20 mouse cellular contexts compared by ENCODE assay signal in the genomic region with DNA sequence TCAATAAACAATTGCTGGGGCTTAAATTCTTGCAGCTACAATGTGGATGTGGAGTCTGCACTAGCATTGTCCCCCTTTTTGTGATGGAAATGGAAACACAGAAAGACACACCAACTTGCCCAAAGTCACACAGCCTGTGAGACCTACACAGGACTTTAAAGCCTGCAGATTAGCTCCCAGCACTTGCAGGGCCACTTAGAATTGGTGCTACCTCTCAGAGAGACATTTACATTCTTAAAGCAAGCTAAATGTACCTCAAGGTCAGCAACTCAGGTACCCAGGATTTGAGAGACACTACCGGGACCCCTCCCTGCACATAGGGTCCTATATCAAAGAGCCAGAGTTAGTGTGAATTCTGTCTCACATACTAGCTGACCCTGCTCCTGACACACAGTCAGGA.
A peak's percentile ranks its signal among the peaks of the same experiment; 100 is the strongest.
DNase-seq lines count a peak whose midpoint lies in the region; ATAC-seq lines count a peak whose summit lies in the region.
"Had no signal": no experiment of that assay in that cellular context is flagged by ENCODE, and none has a peak within 500 bp of the region (broad histone marks: within the 10 kb centered on the region; RNA-seq: fewer than 3 reads in every experiment).

No protein-coding gene starts in this region.

- no peak overlapping the region for H3K4me3 ChIP-seq in forebrain, embryonic 10.5 days
- no peak overlapping the region for H3K4me3 ChIP-seq in forebrain, embryonic 16.5 days (replicated peaks; ENCODE audit: low read length)
- no peak overlapping the region for H3K4me3 ChIP-seq in heart, embryonic 14.5 days (ENCODE audit: control insufficient read depth in 1 of 2, insufficient read depth in 1 of 2, low read depth in 1 of 2, low read length in 2 of 2)
- no peak overlapping the region for H3K4me3 ChIP-seq in embryonic facial prominence, embryonic 13.5 days
- H3K4me3 ChIP-seq in hindbrain, embryonic 11.5 days (ENCODE audit: low read depth, low read length) = no peak overlapping the region
- H3K4me3 ChIP-seq: forebrain, embryonic 12.5 days; intestine, embryonic 15.5 days had no signal

- H3K27ac ChIP-seq in forebrain, embryonic 10.5 days = no peak overlapping the region
- no peak overlapping the region for H3K27ac ChIP-seq in forebrain, embryonic 16.5 days (ENCODE audit: low read length)
- H3K27ac ChIP-seq in heart, embryonic 14.5 days (replicated peaks in 1 of 2; ENCODE audit: control insufficient read depth in 1 of 2, insufficient read depth in 1 of 2, low read depth in 2 of 2, low read length in 2 of 2) = peak overlapping the region; percentile 30 to 32; a peak in 3 of 4 replicates
- H3K27ac ChIP-seq in embryonic facial prominence, embryonic 13.5 days = 0 out of 2 replicates have a peak overlapping the region, but pooled peaks have one; percentile 8
- no peak overlapping the region for H3K27ac ChIP-seq in hindbrain, embryonic 11.5 days (ENCODE audit: low read depth, low read length)
- H3K27ac ChIP-seq: forebrain, embryonic 12.5 days; hindbrain, embryonic 14.5 days; intestine, embryonic 15.5 days had no signal

- no peaks in the 10 kb centered on the region for H3K27me3 ChIP-seq in forebrain, embryonic 10.5 days (ENCODE audit: poor library complexity, severe bottlenecking)
- no peaks in the 10 kb centered on the region for H3K27me3 ChIP-seq in forebrain, embryonic 16.5 days (replicated peaks; ENCODE audit: control insufficient read depth, insufficient read depth, low read length)
- no peaks in the 10 kb centered on the region for H3K27me3 ChIP-seq in heart, embryonic 14.5 days (ENCODE audit: control insufficient read depth, insufficient read depth, low read length)
- no peaks in the 10 kb centered on the region for H3K27me3 ChIP-seq in embryonic facial prominence, embryonic 13.5 days
- H3K27me3 ChIP-seq in hindbrain, embryonic 11.5 days (ENCODE audit: control insufficient read depth, insufficient read depth, low read length) = no peaks in the 10 kb centered on the region
- H3K27me3 ChIP-seq: forebrain, embryonic 12.5 days; intestine, embryonic 15.5 days had no signal

- H3K36me3 ChIP-seq in forebrain, embryonic 10.5 days (replicated peaks) = peaks cover 28% of the 10 kb centered on the region
- no peaks in the 10 kb centered on the region for H3K36me3 ChIP-seq in forebrain, embryonic 16.5 days (ENCODE audit: control insufficient read depth, insufficient read depth)
- H3K36me3 ChIP-seq in heart, embryonic 14.5 days (ENCODE audit: control insufficient read depth, insufficient read depth, low read length) = peaks cover 26% of the 10 kb centered on the region
- H3K36me3 ChIP-seq in embryonic facial prominence, embryonic 13.5 days = no peaks in the 10 kb centered on the region
- no peaks in the 10 kb centered on the region for H3K36me3 ChIP-seq in hindbrain, embryonic 11.5 days (ENCODE audit: control insufficient read depth, insufficient read depth, low read length)
- H3K36me3 ChIP-seq: intestine, embryonic 15.5 days had no signal

- 94% methylated on average over 1 of the region's 1 CpGs for WGBS in forebrain, embryonic 10.5 days
- 80% methylated on average over 1 of the region's 1 CpGs for WGBS in forebrain, embryonic 16.5 days
- 61% methylated on average over 1 of the region's 1 CpGs for WGBS in heart, embryonic 14.5 days
- WGBS in embryonic facial prominence, embryonic 13.5 days = 79% methylated on average over 1 of the region's 1 CpGs
- 77% methylated on average over 1 of the region's 1 CpGs for WGBS in hindbrain, embryonic 11.5 days

- H3K9ac ChIP-seq in forebrain, embryonic 16.5 days (replicated peaks; ENCODE audit: low read depth, low read length) = no peak overlapping the region
- H3K9ac ChIP-seq in heart, embryonic 14.5 days (ENCODE audit: low read length) = no peak overlapping the region
- H3K9ac ChIP-seq in embryonic facial prominence, embryonic 13.5 days = no peak overlapping the region
- no peak overlapping the region for H3K9ac ChIP-seq in hindbrain, embryonic 11.5 days (ENCODE audit: low read depth, low read length)
- H3K9ac ChIP-seq: forebrain, embryonic 12.5 days; forebrain, postnatal 0 days; hindbrain, embryonic 14.5 days; intestine, embryonic 15.5 days had no signal

- no peak for ATAC-seq in forebrain, embryonic 16.5 days
- no peak for ATAC-seq in heart, embryonic 14.5 days (ENCODE audit: insufficient number of reproducible peaks, insufficient read depth, low FRiP score, low read depth)
- ATAC-seq in embryonic facial prominence, embryonic 13.5 days (ENCODE audit: insufficient number of reproducible peaks, insufficient read depth, low FRiP score, low TSS enrichment, low read depth) = no peak
- no peak for ATAC-seq in hindbrain, embryonic 11.5 days (ENCODE audit: low FRiP score)
- ATAC-seq: CD4-positive, CD25-positive, alpha-beta regulatory T cell, adult 4 months; forebrain, postnatal 0 days; intestine, embryonic 15.5 days had no signal

- no peaks in the 10 kb centered on the region for H3K9me3 ChIP-seq in forebrain, embryonic 10.5 days
- H3K9me3 ChIP-seq in forebrain, embryonic 16.5 days (ENCODE audit: control insufficient read depth, low read length) = no peaks in the 10 kb centered on the region
- no peaks in the 10 kb centered on the region for H3K9me3 ChIP-seq in heart, embryonic 14.5 days (ENCODE audit: control insufficient read depth, low read length)
- no peaks in the 10 kb centered on the region for H3K9me3 ChIP-seq in embryonic facial prominence, embryonic 13.5 days
- H3K9me3 ChIP-seq in hindbrain, embryonic 11.5 days (ENCODE audit: control insufficient read depth, low read length) = no peaks in the 10 kb centered on the region
- H3K9me3 ChIP-seq: forebrain, embryonic 12.5 days; intestine, embryonic 15.5 days had no signal

- H3K4me1 ChIP-seq in forebrain, embryonic 10.5 days = peaks cover 15% of the 10 kb centered on the region
- peaks cover 2% of the 10 kb centered on the region; the same call in 1 of the 2 replicates for H3K4me1 ChIP-seq in forebrain, embryonic 16.5 days (replicated peaks; ENCODE audit: control insufficient read depth, insufficient read depth, low read length)
- peaks cover 9 to 27% of the 10 kb centered on the region in 2 experiments for H3K4me1 ChIP-seq in heart, embryonic 14.5 days (ENCODE audit: control insufficient read depth in 2 of 2, insufficient read depth in 2 of 2, low read length in 2 of 2)
- H3K4me1 ChIP-seq in embryonic facial prominence, embryonic 13.5 days = peaks cover 8% of the 10 kb centered on the region
- H3K4me1 ChIP-seq in hindbrain, embryonic 11.5 days (replicated peaks; ENCODE audit: control insufficient read depth, insufficient read depth, low read length) = no peaks in the 10 kb centered on the region
- H3K4me1 ChIP-seq: intestine, embryonic 15.5 days had no signal

- peak; percentile 6 for DNase-seq in forebrain, embryonic 10.5 days (ENCODE audit: extremely low spot score, low spot score)
- no peak for DNase-seq in heart, postnatal 10 days
- peak; percentile 51 for DNase-seq in ES-CJ7 (ENCODE audit: low read depth, low spot score)
- no peak for DNase-seq in hindbrain, embryonic 11.5 days (ENCODE audit: low spot score)
- DNase-seq: adrenal gland, adult 2 months; adrenal gland, postnatal 25 days; B cell, adult 2 months; cerebellum, adult 18-20 months; cerebellum, postnatal 10 days; forebrain, postnatal 0 days; gastrocnemius, postnatal 14 days; kidney, adult 18-20 months had no signal

- H3K4me2 ChIP-seq in forebrain, embryonic 16.5 days (ENCODE audit: low read length) = no peak overlapping the region
- no peak overlapping the region for H3K4me2 ChIP-seq in heart, embryonic 14.5 days (ENCODE audit: low read length)
- no peak overlapping the region for H3K4me2 ChIP-seq in embryonic facial prominence, embryonic 13.5 days
- no peak overlapping the region for H3K4me2 ChIP-seq in hindbrain, embryonic 11.5 days (replicated peaks; ENCODE audit: low read depth, low read length)
- H3K4me2 ChIP-seq: forebrain, embryonic 12.5 days; heart, embryonic 11.5 days; hindbrain, embryonic 14.5 days; intestine, embryonic 15.5 days had no signal

- intact Hi-C loops in heart, postnatal 10 days (cut with DNase I) = no loop called here

Comparison
In these comparisons a context has a peak if more than half of its experiments do, and no peak if none do; other contexts are left out.
1. DNase-seq: peak in forebrain, embryonic 10.5 days (single experiment) and ES-CJ7 (single experiment); none in heart, postnatal 10 days (0 of 2) and hindbrain, embryonic 11.5 days (single experiment).
2. H3K27ac ChIP-seq: peak in heart, embryonic 14.5 days (2 of 2) and embryonic facial prominence, embryonic 13.5 days (single experiment); none in forebrain, embryonic 10.5 days (single experiment), forebrain, embryonic 16.5 days (single experiment) and hindbrain, embryonic 11.5 days (single experiment).